Mouse (Mus musculus): ENCODE measurements around the gene Tfg. TPM values are rescaled to one million over a fixed set of nuclear protein-coding genes. Genes with fewer than 3 reads are reported as not detected.

Tfg gene
- total and polyA plus RNA-seq, 3 experiments = 50.9 to 113 TPM; not detected in 1

- Histone ChIP-seq H3K4me1 (ENCODE audit: control insufficient read depth in 1 of 2, insufficient read depth in 2 of 2, low read length in 2 of 2) (no peaks in the 10 kb centered on the region; a peak in 1 of 4 replicates), H3K9me3 (replicated peaks; ENCODE audit: insufficient read depth, low read length) (no peaks in the 10 kb centered on the region), H3K27ac (ENCODE audit: control insufficient read depth, low read depth, low read length) (no peak overlapping the region), H3K36me3 (ENCODE audit: control insufficient read depth in 1 of 2, insufficient read depth in 2 of 2, low read length in 2 of 2) (peaks cover 13 to 37% of the 10 kb centered on the region in 2 experiments), H3K79me2 (ENCODE audit: control insufficient read depth, insufficient read depth, low read length, poor library complexity) (peaks cover 11% of the 10 kb centered on the region), H3K27me3 (ENCODE audit: control insufficient read depth in 1 of 2, insufficient read depth in 2 of 2, low read length in 2 of 2) (no peaks in the 10 kb centered on the region), H3K9ac (ENCODE audit: control insufficient read depth, low read depth, low read length, poor library complexity, severe bottlenecking) (no peak overlapping the region), H3K4me3 (ENCODE audit: control insufficient read depth in 1 of 2, insufficient read depth in 1 of 2, low read depth in 2 of 2, low read length in 2 of 2) (no peak overlapping the region)
- no peak for DNase-seq (ENCODE audit: low read depth, low spot score)
- no peak for TF ChIP-seq TBP (IDR thresholded peaks at IDR 0.05; ENCODE audit: low read depth, low read length)
- TF ChIP-seq MYC (IDR thresholded peaks at IDR 0.05; ENCODE audit: low read depth, low read length) = no peak
- no peak for TF ChIP-seq ZC3H11A (IDR thresholded peaks at IDR 0.05; ENCODE audit: low read depth, low read length)
- TF ChIP-seq SIN3A (IDR thresholded peaks at IDR 0.05; ENCODE audit: low read length) = no peak
- TF ChIP-seq MAFK (IDR thresholded peaks at IDR 0.05; ENCODE audit: borderline replicate concordance, low read depth, low read length) = no peak
- no peak for TF ChIP-seq RAD21 (IDR thresholded peaks at IDR 0.05; ENCODE audit: low read depth, low read length)
- no peak for TF ChIP-seq ZMIZ1 (IDR thresholded peaks at IDR 0.05; ENCODE audit: low read depth, low read length)
- TF ChIP-seq TAL1 (IDR thresholded peaks at IDR 0.05; ENCODE audit: low read length) = no peak
- TF ChIP-seq CHD1 (IDR thresholded peaks at IDR 0.05; ENCODE audit: low read depth, low read length) = no peak
Measured at GRCm38 (mm10) chr16:56710071-56710470, 7.2 kb downstream of the Tfg start.

GRCm38 (mm10) chr16:56705731-56706130 lies 11.5 kb downstream of the Tfg start:
- H3K27ac ChIP-seq (ENCODE audit: control insufficient read depth, low read depth, low read length) = no peak overlapping the region
- no peak overlapping the region for H3K9ac ChIP-seq (ENCODE audit: control insufficient read depth, low read depth, low read length, poor library complexity, severe bottlenecking)
- no peak overlapping the region for H3K4me3 ChIP-seq (ENCODE audit: control insufficient read depth in 1 of 2, insufficient read depth in 1 of 2, low read depth in 2 of 2, low read length in 2 of 2)
- H3K4me1 ChIP-seq (ENCODE audit: control insufficient read depth in 1 of 2, insufficient read depth in 2 of 2, low read length in 2 of 2) = no peaks in the 10 kb centered on the region
- peaks cover 0 to 56% of the 10 kb centered on the region in 2 experiments; a peak in 2 of 4 replicates for H3K36me3 ChIP-seq (ENCODE audit: control insufficient read depth in 1 of 2, insufficient read depth in 2 of 2, low read length in 2 of 2)
- TF ChIP-seq POLR2AphosphoS2 (IDR thresholded peaks at IDR 0.05; ENCODE audit: low read length) = no peak
- TF ChIP-seq SIN3A (IDR thresholded peaks at IDR 0.05; ENCODE audit: low read length) = no peak
- TF ChIP-seq GABPA (IDR thresholded peaks at IDR 0.05; ENCODE audit: low read depth, low read length) = no peak
- TF ChIP-seq CTCF (IDR thresholded peaks at IDR 0.05 in 2 of 3, conservative IDR thresholded peaks at IDR 0.05 in 1 of 3; ENCODE audit: control insufficient read depth in 1 of 3, insufficient read depth in 1 of 3, low read depth in 2 of 3, low read length in 3 of 3, poor library complexity in 1 of 3, severe bottlenecking in 1 of 3) = peak in 2 of 3 experiments; percentile 40 to 47; a peak in 5 of 6 replicates
- no peak for TF ChIP-seq NELFE (IDR thresholded peaks at IDR 0.05; ENCODE audit: low read depth, low read length)
- no peak for TF ChIP-seq ZNF384 (IDR thresholded peaks at IDR 0.05; ENCODE audit: low read depth, low read length)
- TF ChIP-seq BHLHE40 (IDR thresholded peaks at IDR 0.05; ENCODE audit: borderline replicate concordance, low read depth, low read length) = no peak
- TF ChIP-seq HCFC1 (IDR thresholded peaks at IDR 0.05; ENCODE audit: low read depth, low read length) = no peak
- TF ChIP-seq MEF2A (IDR thresholded peaks at IDR 0.05; ENCODE audit: extremely low read depth, insufficient replicate concordance, low read depth, low read length, poor library complexity, severe bottlenecking) = no peak
- TF ChIP-seq ZKSCAN1 (IDR thresholded peaks at IDR 0.05; ENCODE audit: low read depth, low read length) = no peak
- TF ChIP-seq SMC3 (IDR thresholded peaks at IDR 0.05; ENCODE audit: low read depth, low read length) = peak; percentile 40
- no peak for TF ChIP-seq USF2 (IDR thresholded peaks at IDR 0.05; ENCODE audit: borderline replicate concordance in 1 of 2, insufficient read depth in 1 of 2, low read depth in 1 of 2, low read length in 2 of 2)
- TF ChIP-seq GATA1 (IDR thresholded peaks at IDR 0.05; ENCODE audit: low read depth, low read length) = no peak
- no peak for TF ChIP-seq MXI1 (IDR thresholded peaks at IDR 0.05; ENCODE audit: low read depth, low read length)
- no peak for TF ChIP-seq TBP (IDR thresholded peaks at IDR 0.05; ENCODE audit: low read depth, low read length)
- TF ChIP-seq USF1 (IDR thresholded peaks at IDR 0.05; ENCODE audit: low read depth, low read length) = no peak
- TF ChIP-seq RCOR1 (IDR thresholded peaks at IDR 0.05; ENCODE audit: low read depth, low read length) = no peak
- H3K27me3 ChIP-seq (ENCODE audit: control insufficient read depth in 1 of 2, insufficient read depth in 2 of 2, low read length in 2 of 2) = no peaks in the 10 kb centered on the region
- no peaks in the 10 kb centered on the region for H3K9me3 ChIP-seq (replicated peaks; ENCODE audit: insufficient read depth, low read length)
- H3K79me2 ChIP-seq (ENCODE audit: control insufficient read depth, insufficient read depth, low read length, poor library complexity) = peaks cover 2% of the 10 kb centered on the region; the same call in 1 of the 2 replicates
- peak; percentile 35 for DNase-seq (ENCODE audit: low read depth, low spot score)
